Mouse (Mus musculus) C2C12 (cell line): ENCODE measurements around the gene Ormdl3.

ENCODE experiments used
- CEBPB ChIP-seq: IDR thresholded peaks from one replicate; pipeline ENCODE4 v1.6.1; 2011; ENCODE audit warnings: low read depth, mild to moderate bottlenecking, control low read depth, moderate library complexity
- CTCF ChIP-seq: IDR thresholded peaks from one replicate; pipeline ENCODE4 v1.5.1; 2011; ENCODE audit not compliant: control insufficient read depth, insufficient read depth, insufficient read length
- USF1 ChIP-seq: IDR thresholded peaks from one replicate; pipeline ENCODE4 v1.6.1; 2011; ENCODE audit warnings: low read depth, mild to moderate bottlenecking, control low read depth, moderate library complexity

GRCm38 (mm10) chr11:98599291-98599690 lies 12.1 kb upstream of the Ormdl3 start:
- TF ChIP-seq CTCF = no peak
- no peak for TF ChIP-seq USF1
- no peak for TF ChIP-seq CEBPB
